Mouse (Mus musculus): ENCODE results near the gene Pir. TPM values are rescaled to one million over a fixed set of nuclear protein-coding genes. Genes with fewer than 3 reads are reported as not detected.
A peak's percentile ranks its signal among the peaks of the same experiment; 100 is the strongest.

The Pir gene
- polyA plus RNA-seq, 1 experiment from 2014 or later: 3.7 TPM

- Histone ChIP-seq H3K9ac (replicated peaks) (no peak overlapping the region), H3K4me1 (replicated peaks) (no peaks in the 10 kb centered on the region), H3K27me3 (no peaks in the 10 kb centered on the region; the same call in 1 of the 2 replicates), H3K4me2 (replicated peaks) (no peak overlapping the region), H3K36me3 (no peaks in the 10 kb centered on the region), H3K4me3 (replicated peaks) (no peak overlapping the region), H3K27ac (no peak overlapping the region), H3K9me3 (no peaks in the 10 kb centered on the region)
- no peak for ATAC-seq
- WGBS: 74% methylated on average over 9 of the region's 9 CpGs
Observed at GRCm38 (mm10) chrX:164406133-164407022, 137.2 kb downstream of the Pir start.

- Histone ChIP-seq H3K27me3 (no peaks in the 10 kb centered on the region; the same call in 1 of the 2 replicates), H3K4me3 (replicated peaks) (no peak overlapping the region), H3K27ac (no peak overlapping the region), H3K9ac (replicated peaks) (no peak overlapping the region), H3K4me1 (replicated peaks) (no peaks in the 10 kb centered on the region), H3K36me3 (no peaks in the 10 kb centered on the region), H3K4me2 (replicated peaks) (no peak overlapping the region), H3K9me3 (no peaks in the 10 kb centered on the region)
- 84% methylated on average over 3 of the region's 3 CpGs for WGBS
- ATAC-seq: no peak
Observed at GRCm38 (mm10) chrX:164408301-164408927, 139.2 kb downstream of the Pir start.

GRCm38 (mm10) chrX:164410562-164410961 is 141.4 kb downstream of the Pir start:
- 83% methylated on average over 1 of the region's 1 CpGs for WGBS

GRCm38 (mm10) chrX:164416803-164417202 is 147.6 kb downstream of the Pir start:
- H3K36me3 ChIP-seq: no peaks in the 10 kb centered on the region
- H3K4me1 ChIP-seq (replicated peaks): peaks cover 9% of the 10 kb centered on the region; the same call in 1 of the 2 replicates
- no peak overlapping the region for H3K4me2 ChIP-seq (replicated peaks)
- no peak for ATAC-seq
- H3K27ac ChIP-seq: no peak overlapping the region
- WGBS: 85% methylated on average over 2 of the region's 2 CpGs
- no peak overlapping the region for H3K4me3 ChIP-seq (replicated peaks)
- no peak overlapping the region for H3K9ac ChIP-seq (replicated peaks)
- peaks cover 11% of the 10 kb centered on the region; the same call in 1 of the 2 replicates for H3K27me3 ChIP-seq
- H3K9me3 ChIP-seq: no peaks in the 10 kb centered on the region

More at GRCm38 (mm10) chrX:164410562-164410961, 141.4 kb downstream of the Pir start:
- no peak overlapping the region for H3K4me3 ChIP-seq (replicated peaks)
- H3K27ac ChIP-seq: no peak overlapping the region
- ATAC-seq: no peak
- no peak overlapping the region for H3K9ac ChIP-seq (replicated peaks)
- no peaks in the 10 kb centered on the region for H3K9me3 ChIP-seq
- no peaks in the 10 kb centered on the region for H3K36me3 ChIP-seq
- H3K4me2 ChIP-seq (replicated peaks): no peak overlapping the region
- peaks cover 4% of the 10 kb centered on the region; the same call in 1 of the 2 replicates for H3K27me3 ChIP-seq
- H3K4me1 ChIP-seq (replicated peaks): no peaks in the 10 kb centered on the region

- no peaks in the 10 kb centered on the region for H3K36me3 ChIP-seq
- H3K4me2 ChIP-seq (replicated peaks): no peak overlapping the region
- ATAC-seq: no peak
- peaks cover 9% of the 10 kb centered on the region; the same call in 1 of the 2 replicates for H3K4me1 ChIP-seq (replicated peaks)
- no peaks in the 10 kb centered on the region for H3K9me3 ChIP-seq
- no peak overlapping the region for H3K27ac ChIP-seq
- peaks cover 11% of the 10 kb centered on the region; the same call in 1 of the 2 replicates for H3K27me3 ChIP-seq
- no peak overlapping the region for H3K4me3 ChIP-seq (replicated peaks)
- no peak overlapping the region for H3K9ac ChIP-seq (replicated peaks)
Observed at GRCm38 (mm10) chrX:164418008-164418407, 148.8 kb downstream of the Pir start.

GRCm38 (mm10) chrX:164419471-164419939 is 150.3 kb downstream of the Pir start, which contains the start of gene Piga:
Gene Piga, plus strand, starts transcription at chrX:164419787.
- H3K27ac ChIP-seq: 0 out of 2 replicates have a peak within 1 kb of the TSS, but pooled peaks have one; percentile 30
- ATAC-seq: peak; percentile 100
- peaks cover 11% of the 10 kb centered on the region; the same call in 1 of the 2 replicates for H3K27me3 ChIP-seq
- peak within 1 kb of the TSS; percentile 54 for H3K4me3 ChIP-seq (replicated peaks)
- WGBS: 21% methylated on average over 39 of the region's 40 CpGs
- no peaks in the 10 kb centered on the region for H3K36me3 ChIP-seq
- H3K9ac ChIP-seq (replicated peaks): peak within 1 kb of the TSS; percentile 65
- H3K9me3 ChIP-seq: no peaks in the 10 kb centered on the region
- H3K4me2 ChIP-seq (replicated peaks): peak within 1 kb of the TSS; percentile 59
- H3K4me1 ChIP-seq (replicated peaks): peaks cover 9% of the 10 kb centered on the region; the same call in 1 of the 2 replicates

- peaks cover 9% of the 10 kb centered on the region; the same call in 1 of the 2 replicates for H3K4me1 ChIP-seq (replicated peaks)
- H3K4me3 ChIP-seq (replicated peaks): peak overlapping the region; percentile 54
- peaks cover 7% of the 10 kb centered on the region; the same call in 1 of the 2 replicates for H3K27me3 ChIP-seq
- 0 out of 2 replicates have a peak overlapping the region, but pooled peaks have one; percentile 30 for H3K27ac ChIP-seq
- no peaks in the 10 kb centered on the region for H3K9me3 ChIP-seq
- peak overlapping the region; percentile 59 for H3K4me2 ChIP-seq (replicated peaks)
- ATAC-seq: no peak; the same call in 1 of the 2 replicates
- peak overlapping the region; percentile 65 for H3K9ac ChIP-seq (replicated peaks)
- 29% methylated on average over 13 of the region's 13 CpGs for WGBS
- no peaks in the 10 kb centered on the region for H3K36me3 ChIP-seq
Observed at GRCm38 (mm10) chrX:164419955-164420354, 150.8 kb downstream of the Pir start.

GRCm38 (mm10) chrX:164420518-164420917 is 151.3 kb downstream of the Pir start:
- H3K36me3 ChIP-seq: no peaks in the 10 kb centered on the region
- H3K4me1 ChIP-seq (replicated peaks): peaks cover 9% of the 10 kb centered on the region; the same call in 1 of the 2 replicates
- 58% methylated on average over 3 of the region's 3 CpGs for WGBS
- peaks cover 7% of the 10 kb centered on the region; the same call in 1 of the 2 replicates for H3K27me3 ChIP-seq
- H3K9me3 ChIP-seq: no peaks in the 10 kb centered on the region
- H3K4me2 ChIP-seq (replicated peaks): peak overlapping the region; percentile 59
- H3K4me3 ChIP-seq (replicated peaks): peak overlapping the region; percentile 54
- peak overlapping the region; percentile 65; the same call in 1 of the 2 replicates for H3K9ac ChIP-seq (replicated peaks)
- no peak for ATAC-seq
- no peak overlapping the region for H3K27ac ChIP-seq

Other genes starting within 250 kb of the Pir start
- gene Car5b, start 241.4 kb upstream of the Pir start, polyA plus RNA-seq (2015; fragmentation: Nextera tagmentation; extraction: Ambion mirVana): 0.30 and 0.31 TPM in 2 replicates
- 27.1 and 30.4 TPM in 2 replicates for gene Siah1b, start 192.9 kb upstream of the Pir start, polyA plus RNA-seq (2015; fragmentation: Nextera tagmentation; extraction: Ambion mirVana)
- gene Cltrn, start 180.5 kb upstream of the Pir start, polyA plus RNA-seq (2015; fragmentation: Nextera tagmentation; extraction: Ambion mirVana): not detected in 2 replicates
- gene Ace2, start 130.0 kb upstream of the Pir start, polyA plus RNA-seq (2015; fragmentation: Nextera tagmentation; extraction: Ambion mirVana): 0.05 and 0.18 TPM in 2 replicates
- gene Bmx, start 11.2 kb upstream of the Pir start, polyA plus RNA-seq (2015; fragmentation: Nextera tagmentation; extraction: Ambion mirVana): 0.39 and 0.82 TPM in 2 replicates
- 0.12 and 0.49 TPM in 2 replicates for gene Vegfd, start 104.0 kb downstream of the Pir start, polyA plus RNA-seq (2015; fragmentation: Nextera tagmentation; extraction: Ambion mirVana)
- 7.5 and 8.3 TPM in 2 replicates for gene Piga, start 150.4 kb downstream of the Pir start, polyA plus RNA-seq (2015; fragmentation: Nextera tagmentation; extraction: Ambion mirVana)
- not detected in 2 replicates for gene Asb11, start 167.6 kb downstream of the Pir start, polyA plus RNA-seq (2015; fragmentation: Nextera tagmentation; extraction: Ambion mirVana)
- gene Asb9, start 237.0 kb downstream of the Pir start, polyA plus RNA-seq (2015; fragmentation: Nextera tagmentation; extraction: Ambion mirVana): 0.19 TPM in 1 of 2 replicates, not detected in the other